In the genomic region with DNA sequence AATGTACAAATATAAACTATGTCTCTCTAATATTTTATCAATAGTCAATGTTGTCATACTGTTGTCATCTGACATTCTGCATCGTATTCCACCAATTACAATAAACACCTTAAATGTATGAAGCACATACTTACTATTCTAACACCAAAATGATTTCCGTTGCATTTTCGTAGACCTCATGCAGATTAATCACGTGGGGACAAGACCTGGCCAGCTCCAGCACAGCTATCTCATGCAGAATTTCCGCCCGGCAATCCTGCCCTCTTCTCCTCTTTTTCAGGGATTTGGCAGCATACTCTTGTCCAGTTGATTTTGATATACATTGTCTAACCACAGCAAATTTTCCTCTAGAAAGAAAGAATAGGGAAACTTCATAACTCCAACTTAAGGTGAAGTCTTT, we compare ENCODE assay signal across 22 mouse cellular contexts. TPM values are rescaled to one million over a fixed set of nuclear protein-coding genes. Genes with fewer than 3 reads are reported as not detected.
DNase-seq lines count a peak whose midpoint lies in the region; ATAC-seq lines count a peak whose summit lies in the region.
"Had no signal": no experiment of that assay in that cellular context is flagged by ENCODE, and none has a peak within 500 bp of the region (broad histone marks: within the 10 kb centered on the region; RNA-seq: fewer than 3 reads in every experiment).

No protein-coding gene starts in this region.

- H3K4me3 ChIP-seq in hindbrain, embryonic 11.5 days (ENCODE audit: low read depth, low read length): no peak overlapping the region

- H3K36me3 ChIP-seq in hindbrain, embryonic 11.5 days (ENCODE audit: control insufficient read depth, insufficient read depth, low read length): no peaks in the 10 kb centered on the region

- H3K9me3 ChIP-seq in hindbrain, embryonic 11.5 days (ENCODE audit: control insufficient read depth, low read length): no peaks in the 10 kb centered on the region
- H3K9me3 ChIP-seq: G1E had no signal

- H3K4me2 ChIP-seq in hindbrain, embryonic 11.5 days (replicated peaks; ENCODE audit: low read depth, low read length): no peak overlapping the region

- ATAC-seq in CD4-positive, CD25-positive, alpha-beta regulatory T cell, adult 4 months: no peak
- no peak for ATAC-seq in hindbrain, embryonic 11.5 days (ENCODE audit: low FRiP score)
- ATAC-seq: activated CD4-positive, CD25-positive, alpha-beta regulatory T cell, adult 4 months; Patski had no signal

- H3K27me3 ChIP-seq in hindbrain, embryonic 11.5 days (ENCODE audit: control insufficient read depth, insufficient read depth, low read length): no peaks in the 10 kb centered on the region
- H3K27me3 ChIP-seq: CH12.LX, Patski had no signal

- H3K27ac ChIP-seq in hindbrain, embryonic 11.5 days (ENCODE audit: low read depth, low read length): no peak overlapping the region

- H3K9ac ChIP-seq in hindbrain, embryonic 11.5 days (ENCODE audit: low read depth, low read length): no peak overlapping the region

- peak; percentile 45 for DNase-seq in CD4-positive, CD25-positive, alpha-beta regulatory T cell, adult 2 months (ENCODE audit: low read depth, low spot score)
- peak; percentile 58 for DNase-seq in induced T-regulatory cell, adult 2 months (ENCODE audit: low read depth)
- DNase-seq in naive thymus-derived CD4-positive, alpha-beta T cell, adult 2 months (ENCODE audit: low read depth): peak; percentile 52
- DNase-seq in hindbrain, embryonic 11.5 days (ENCODE audit: low spot score): no peak
- no peak for DNase-seq in kidney, postnatal 14 days
- DNase-seq: adrenal gland, adult 2 months; adrenal gland, adult 8-10 months; adrenal gland, postnatal 10 days; adrenal gland, postnatal 14 days; adrenal gland, postnatal 25 days; adrenal gland, postnatal 36 days; B cell, adult 2 months; cerebellum, adult 11 months; cerebellum, adult 11-12 months; cerebellum, adult 18-20 months; cerebellum, adult 2 months; cerebellum, adult 8-10 months had no signal

- no peaks in the 10 kb centered on the region for H3K4me1 ChIP-seq in hindbrain, embryonic 11.5 days (replicated peaks; ENCODE audit: control insufficient read depth, insufficient read depth, low read length)

- WGBS in hindbrain, embryonic 11.5 days: 95% methylated on average over 6 of the region's 6 CpGs

RNA-seq across cellular contexts. Expression of gene Stk17b, which starts 13.5 kb away (rescaled TPM):
- polyA plus RNA-seq in CD4-positive, CD25-positive, alpha-beta regulatory T cell, adult 4 months (2017; shearing (Covaris generic)): 100 to 1,000 TPM; 437 to 460 TPM
- polyA plus RNA-seq in hindbrain, embryonic 11.5 days (2014; fragmentation: Nextera tagmentation; extraction: Ambion mirVana): 11.1 and 12.4 TPM in 2 replicates

Comparison
In these comparisons a context has a peak if more than half of its experiments do, and no peak if none do; other contexts are left out.
1. DNase-seq: peak in CD4-positive, CD25-positive, alpha-beta regulatory T cell, adult 2 months (single experiment), induced T-regulatory cell, adult 2 months (single experiment) and naive thymus-derived CD4-positive, alpha-beta T cell, adult 2 months (single experiment); none in hindbrain, embryonic 11.5 days (single experiment) and kidney, postnatal 14 days (single experiment).
2. RNA of gene Stk17b, which starts 13.5 kb away (polyA plus RNA-seq): 437 to 460 TPM in CD4-positive, CD25-positive, alpha-beta regulatory T cell, adult 4 months; 11.1 to 12.4 TPM in hindbrain, embryonic 11.5 days; every median in the first group is over 10 times any median in the second.